In genomic region chr1:35889731-35890499, GRCm38 (mm10) we compare ENCODE assay signal across 10 mouse cellular contexts.
DNase-seq lines count a peak whose midpoint lies in the region; ATAC-seq lines count a peak whose summit lies in the region.
"Had no signal": no experiment of that assay in that cellular context is flagged by ENCODE, and none has a peak within 500 bp of the region (broad histone marks: within the 10 kb centered on the region; RNA-seq: fewer than 3 reads in every experiment).

No protein-coding gene starts in this region.

- no peaks in the 10 kb centered on the region for H3K36me3 ChIP-seq in kidney, embryonic 14.5 days (ENCODE audit: control insufficient read depth, insufficient read depth, low read length)
- H3K36me3 ChIP-seq: heart, embryonic 13.5 days had no signal

- peak; percentile 73 for ATAC-seq in kidney, embryonic 14.5 days (ENCODE audit: low FRiP score, low TSS enrichment)
- ATAC-seq in cerebellum, adult (ENCODE audit: insufficient number of reproducible peaks, low FRiP score, low TSS enrichment): no peak

- H3K27ac ChIP-seq in kidney, embryonic 14.5 days (ENCODE audit: low read depth, low read length): no peak overlapping the region
- H3K27ac ChIP-seq: heart, embryonic 13.5 days; liver, embryonic 14.5 days; macrophage had no signal

- H3K27me3 ChIP-seq in kidney, embryonic 14.5 days (ENCODE audit: control insufficient read depth, insufficient read depth, low read length): no peaks in the 10 kb centered on the region
- H3K27me3 ChIP-seq: heart, embryonic 13.5 days had no signal

- H3K4me1 ChIP-seq in kidney, embryonic 14.5 days (ENCODE audit: control insufficient read depth, insufficient read depth, low read length): peaks cover 8% of the 10 kb centered on the region; the same call in 1 of the 2 replicates

- H3K9me3 ChIP-seq in kidney, embryonic 14.5 days (ENCODE audit: control insufficient read depth, low read length): peaks cover 8% of the 10 kb centered on the region; the same call in 1 of the 2 replicates

- WGBS in kidney, embryonic 14.5 days: 39% methylated on average over 19 of the region's 19 CpGs

- H3K4me2 ChIP-seq in kidney, embryonic 14.5 days (replicated peaks; ENCODE audit: low read depth, low read length): no peak overlapping the region
- H3K4me2 ChIP-seq: heart, embryonic 13.5 days had no signal

- H3K9ac ChIP-seq in kidney, embryonic 14.5 days (ENCODE audit: low read depth, low read length): no peak overlapping the region
- H3K9ac ChIP-seq: heart, embryonic 13.5 days; liver, embryonic 14.5 days had no signal

- no peak overlapping the region for H3K4me3 ChIP-seq in kidney, embryonic 14.5 days (ENCODE audit: low read length)
- H3K4me3 ChIP-seq: heart, embryonic 13.5 days had no signal

- DNase-seq in kidney, postnatal 14 days: no peak
- peak; percentile 52 for DNase-seq in CD4-positive helper T cell, adult 2 months (ENCODE audit: low read depth, low spot score)
- DNase-seq in Muller cell, postnatal 12 days (ENCODE audit: inconsistent ontology term): peak; percentile 36
- DNase-seq in retina, postnatal 1 day: peak; percentile 82
- DNase-seq in c-Kit-positive CD71-positive TER-119-positive erythroid progenitor cells, embryonic 14.5 days (ENCODE audit: low spot score): no peak

Comparison
In these comparisons a context has a peak if more than half of its experiments do, and no peak if none do; other contexts are left out.
1. DNase-seq: peak in CD4-positive helper T cell, adult 2 months (single experiment), Muller cell, postnatal 12 days (single experiment) and retina, postnatal 1 day (single experiment); none in kidney, postnatal 14 days (single experiment) and c-Kit-positive CD71-positive TER-119-positive erythroid progenitor cells, embryonic 14.5 days (single experiment).